Mouse (Mus musculus): ENCODE measurements around the gene Nhlh1.

Nhlh1 gene

GRCm38 (mm10) chr1:172053541-172054440, 3.6 kb downstream of the Nhlh1 start:
- no peak for DNase-seq (ENCODE audit: extremely low spot score, low read depth, low spot score)

- DNase-seq (ENCODE audit: extremely low spot score, low read depth, low spot score): no peak
Observed at GRCm38 (mm10) chr1:172052766-172053279, 4.5 kb downstream of the Nhlh1 start.

GRCm38 (mm10) chr1:172049131-172049782, 8.1 kb downstream of the Nhlh1 start:
- DNase-seq (ENCODE audit: extremely low spot score, low read depth, low spot score): no peak

- DNase-seq (ENCODE audit: extremely low spot score, low read depth, low spot score): no peak
Observed at GRCm38 (mm10) chr1:172048241-172048734, 9.1 kb downstream of the Nhlh1 start.

- DNase-seq (ENCODE audit: extremely low spot score, low read depth, low spot score): peak; percentile 54
Observed at GRCm38 (mm10) chr1:172046938-172047337, 10.4 kb downstream of the Nhlh1 start.

- no peak for DNase-seq (ENCODE audit: extremely low spot score, low read depth, low spot score)
Observed at GRCm38 (mm10) chr1:172046410-172046809, 11.0 kb downstream of the Nhlh1 start.

- no peak for DNase-seq (ENCODE audit: extremely low spot score, low read depth, low spot score)
Observed at GRCm38 (mm10) chr1:172029914-172030313, 27.5 kb downstream of the Nhlh1 start.

GRCm38 (mm10) chr1:172028394-172029275, 28.7 kb downstream of the Nhlh1 start, which contains the start of gene Vangl2:
Vangl2 (minus strand) TSS chr1:172028444.
- no peak for DNase-seq (ENCODE audit: extremely low spot score, low read depth, low spot score)

- DNase-seq (ENCODE audit: extremely low spot score, low read depth, low spot score): no peak
Observed at GRCm38 (mm10) chr1:172027809-172028102, 29.6 kb downstream of the Nhlh1 start.

GRCm38 (mm10) chr1:172027010-172027808, 30.2 kb downstream of the Nhlh1 start:
- no peak for DNase-seq (ENCODE audit: extremely low spot score, low read depth, low spot score)

- no peak for DNase-seq (ENCODE audit: extremely low spot score, low read depth, low spot score)
Observed at GRCm38 (mm10) chr1:172026201-172026901, 31.0 kb downstream of the Nhlh1 start.

- DNase-seq (ENCODE audit: extremely low spot score, low read depth, low spot score): no peak
Observed at GRCm38 (mm10) chr1:172025201-172025904, 32.0 kb downstream of the Nhlh1 start.

GRCm38 (mm10) chr1:172024140-172024895, 33.1 kb downstream of the Nhlh1 start:
- no peak for DNase-seq (ENCODE audit: extremely low spot score, low read depth, low spot score)

GRCm38 (mm10) chr1:172019863-172020521, 37.4 kb downstream of the Nhlh1 start:
- DNase-seq (ENCODE audit: extremely low spot score, low read depth, low spot score): no peak

- no peak for DNase-seq (ENCODE audit: extremely low spot score, low read depth, low spot score)
Observed at GRCm38 (mm10) chr1:172019339-172019738, 38.0 kb downstream of the Nhlh1 start.

- DNase-seq (ENCODE audit: extremely low spot score, low read depth, low spot score): no peak
Observed at GRCm38 (mm10) chr1:172018336-172019311, 38.7 kb downstream of the Nhlh1 start.
